Mouse (Mus musculus): ENCODE measurements at regions not wholly inside any gene's neighbourhood (a gene's known extent, or its start where the extent isn't known, plus 50 kb on each side); places are given as distances from the start of the nearest gene placed in this dataset.

GRCm38 (mm10) chr1:128782286-128782685 lies 190.2 kb upstream of the Cxcr4 start:
- DNase-seq (ENCODE audit: low read depth, low spot score) = no peak

- no peak for DNase-seq (ENCODE audit: low read depth, low spot score)
These were observed 189.8 kb upstream of the Cxcr4 start for GRCm38 (mm10) chr1:128781871-128782270.

GRCm38 (mm10) chr1:128781311-128781710 lies 189.2 kb upstream of the Cxcr4 start:
- DNase-seq (ENCODE audit: low read depth, low spot score) = no peak

GRCm38 (mm10) chr1:128779586-128780158 lies 187.6 kb upstream of the Cxcr4 start:
- DNase-seq (ENCODE audit: low read depth, low spot score) = no peak

GRCm38 (mm10) chr1:128772440-128772839 lies 180.3 kb upstream of the Cxcr4 start:
- no peak for DNase-seq (ENCODE audit: low read depth, low spot score)

- DNase-seq (ENCODE audit: low read depth, low spot score) = no peak
These were observed 178.7 kb upstream of the Cxcr4 start for GRCm38 (mm10) chr1:128770786-128771185.

GRCm38 (mm10) chr1:128767991-128768390 lies 175.9 kb upstream of the Cxcr4 start:
- no peak for DNase-seq (ENCODE audit: low read depth, low spot score)

GRCm38 (mm10) chr1:128767415-128767814 lies 175.3 kb upstream of the Cxcr4 start:
- DNase-seq (ENCODE audit: low read depth, low spot score) = no peak

GRCm38 (mm10) chr1:128766894-128767268 lies 174.8 kb upstream of the Cxcr4 start:
- no peak for DNase-seq (ENCODE audit: low read depth, low spot score)

GRCm38 (mm10) chr1:128766193-128766893 lies 174.2 kb upstream of the Cxcr4 start:
- no peak for DNase-seq (ENCODE audit: low read depth, low spot score)

GRCm38 (mm10) chr1:128765626-128766025 lies 173.5 kb upstream of the Cxcr4 start:
- no peak for DNase-seq (ENCODE audit: low read depth, low spot score)

GRCm38 (mm10) chr1:128765142-128765541 lies 173.0 kb upstream of the Cxcr4 start:
- no peak for DNase-seq (ENCODE audit: low read depth, low spot score)

GRCm38 (mm10) chr1:128762854-128763253 lies 170.8 kb upstream of the Cxcr4 start:
- no peak for DNase-seq (ENCODE audit: low read depth, low spot score)

GRCm38 (mm10) chr1:128762076-128762475 lies 170.0 kb upstream of the Cxcr4 start:
- DNase-seq (ENCODE audit: low read depth, low spot score) = no peak

GRCm38 (mm10) chr1:128758802-128759481 lies 166.8 kb upstream of the Cxcr4 start:
- no peak for DNase-seq (ENCODE audit: low read depth, low spot score)

GRCm38 (mm10) chr1:128758294-128758801 lies 166.3 kb upstream of the Cxcr4 start:
- DNase-seq (ENCODE audit: low read depth, low spot score) = no peak

GRCm38 (mm10) chr1:128753427-128754012 lies 161.4 kb upstream of the Cxcr4 start:
- no peak for DNase-seq (ENCODE audit: low read depth, low spot score)

- no peak for DNase-seq (ENCODE audit: low read depth, low spot score)
These were observed 157.4 kb upstream of the Cxcr4 start for GRCm38 (mm10) chr1:128749437-128749994.

GRCm38 (mm10) chr1:128747196-128747790 lies 155.2 kb upstream of the Cxcr4 start:
- no peak for DNase-seq (ENCODE audit: low read depth, low spot score)

- no peak for DNase-seq (ENCODE audit: low read depth, low spot score)
These were observed 154.4 kb upstream of the Cxcr4 start for GRCm38 (mm10) chr1:128746461-128747009.

GRCm38 (mm10) chr1:128740616-128741015 lies 148.5 kb upstream of the Cxcr4 start:
- DNase-seq (ENCODE audit: low read depth, low spot score) = no peak
